Mouse (Mus musculus): ENCODE data around the gene Rhox4d.
"Not testable (repeated sequence)": the region's sequence is repeated elsewhere in the genome, so short reads cannot be mapped to it uniquely, and the experiment has no call there.

Rhox4d gene

GRCm38 (mm10) chrX:37514059-37514458 is at the start of gene Rhox4d:
TSS of gene Rhox4d (plus strand) at chrX:37514359.
- not testable (repeated sequence) for DNase-seq

GRCm38 (mm10) chrX:37480037-37480436 is 34.1 kb upstream of the Rhox4d start, which contains the start of gene Rhox4c:
TSS of gene Rhox4c (plus strand) at chrX:37480337.
- DNase-seq, result not testable (repeated sequence)

GRCm38 (mm10) chrX:37530152-37530551 is 16.0 kb downstream of the Rhox4d start, which contains the start of gene Rhox2e:
TSS of gene Rhox2e (plus strand) at chrX:37530452.
- DNase-seq, result not testable (repeated sequence)

GRCm38 (mm10) chrX:37541719-37542118 is 27.6 kb downstream of the Rhox4d start, which contains the start of gene Rhox3e:
TSS of gene Rhox3e (plus strand) at chrX:37542019.
- DNase-seq, result not testable (repeated sequence)

GRCm38 (mm10) chrX:37557112-37557511 is 43.0 kb downstream of the Rhox4d start, which contains the start of gene Rhox4e:
TSS of gene Rhox4e (plus strand) at chrX:37557412.
- not testable (repeated sequence) for DNase-seq

Data from right cerebral cortex, adult 18-20 months (tissue).